Mouse (Mus musculus): Measurements from ENCODE around the gene Slc6a6.

Slc6a6 gene

GRCm38 (mm10) chr6:91704446-91704845, 20.6 kb downstream of the Slc6a6 start:
- DNase-seq = no peak

GRCm38 (mm10) chr6:91705651-91706050, 21.8 kb downstream of the Slc6a6 start:
- DNase-seq = no peak

- DNase-seq = no peak
Measured at GRCm38 (mm10) chr6:91706072-91706776, 22.4 kb downstream of the Slc6a6 start.

GRCm38 (mm10) chr6:91707276-91707885, 23.5 kb downstream of the Slc6a6 start:
- no peak for DNase-seq

GRCm38 (mm10) chr6:91707886-91708564, 24.2 kb downstream of the Slc6a6 start:
- no peak for DNase-seq

GRCm38 (mm10) chr6:91708919-91709318, 25.1 kb downstream of the Slc6a6 start:
- DNase-seq = no peak

GRCm38 (mm10) chr6:91710345-91710930, 26.6 kb downstream of the Slc6a6 start:
- DNase-seq = no peak

- no peak for DNase-seq
Measured at GRCm38 (mm10) chr6:91712097-91712854, 28.4 kb downstream of the Slc6a6 start.

GRCm38 (mm10) chr6:91712855-91713331, 29.0 kb downstream of the Slc6a6 start:
- peak; percentile 60 for DNase-seq

- DNase-seq = no peak
Measured at GRCm38 (mm10) chr6:91713370-91713896, 29.6 kb downstream of the Slc6a6 start.

GRCm38 (mm10) chr6:91715023-91715422, 31.2 kb downstream of the Slc6a6 start:
- DNase-seq = no peak

GRCm38 (mm10) chr6:91715988-91716810, 32.3 kb downstream of the Slc6a6 start:
- DNase-seq = no peak

- DNase-seq = no peak
Measured at GRCm38 (mm10) chr6:91718067-91718466, 34.2 kb downstream of the Slc6a6 start.

GRCm38 (mm10) chr6:91718603-91719002, 34.8 kb downstream of the Slc6a6 start:
- DNase-seq = no peak

GRCm38 (mm10) chr6:91719042-91719747, 35.3 kb downstream of the Slc6a6 start:
- DNase-seq = peak; percentile 60

GRCm38 (mm10) chr6:91719865-91720533, 36.1 kb downstream of the Slc6a6 start:
- peak; percentile 61 for DNase-seq

- DNase-seq = no peak
Measured at GRCm38 (mm10) chr6:91720588-91721214, 36.8 kb downstream of the Slc6a6 start.

- DNase-seq = no peak
Measured at GRCm38 (mm10) chr6:91721215-91721701, 37.4 kb downstream of the Slc6a6 start.

GRCm38 (mm10) chr6:91727361-91727760, 43.5 kb downstream of the Slc6a6 start:
- DNase-seq = peak; percentile 75
